Comparison of ENCODE assay signal across 10 mouse cellular contexts in genomic region chr10:112203463-112203862, GRCm38 (mm10). TPM values are rescaled to one million over a fixed set of nuclear protein-coding genes. Genes with fewer than 3 reads are reported as not detected.
A peak's percentile ranks its signal among the peaks of the same experiment; 100 is the strongest.
DNase-seq lines count a peak whose midpoint lies in the region; ATAC-seq lines count a peak whose summit lies in the region.
"Had no signal": no experiment of that assay in that cellular context is flagged by ENCODE, and none has a peak within 500 bp of the region (broad histone marks: within the 10 kb centered on the region; RNA-seq: fewer than 3 reads in every experiment).

No protein-coding gene starts in this region.

- no peak for DNase-seq in forebrain, embryonic 11.5 days (ENCODE audit: low spot score)
- DNase-seq in Muller cell, postnatal 12 days (ENCODE audit: inconsistent ontology term): peak; percentile 19
- peak; percentile 8 to 30 for DNase-seq in frontal cortex, postnatal 10 days (ENCODE audit: low spot score in 2 of 2)
- DNase-seq in layer of hippocampus, postnatal 36 days: peak; percentile 37 to 38
- no peak for DNase-seq in urinary bladder, postnatal 4 days (ENCODE audit: low spot score in 2 of 2)
- DNase-seq in cerebellum, adult 11-12 months: no peak

- no peaks in the 10 kb centered on the region for H3K27me3 ChIP-seq in forebrain, embryonic 13.5 days
- H3K27me3 ChIP-seq in forebrain, embryonic 11.5 days (ENCODE audit: control insufficient read depth, insufficient read depth, low read length): no peaks in the 10 kb centered on the region
- H3K27me3 ChIP-seq in neural tube, embryonic 14.5 days (ENCODE audit: control insufficient read depth, insufficient read depth, low read length): no peaks in the 10 kb centered on the region

- no peak overlapping the region for H3K27ac ChIP-seq in forebrain, embryonic 13.5 days
- no peak overlapping the region for H3K27ac ChIP-seq in forebrain, embryonic 11.5 days (ENCODE audit: low read depth, low read length)
- H3K27ac ChIP-seq in neural tube, embryonic 14.5 days (ENCODE audit: low read depth, low read length): no peak overlapping the region

- no peak overlapping the region for H3K9ac ChIP-seq in forebrain, embryonic 13.5 days
- no peak overlapping the region for H3K9ac ChIP-seq in forebrain, embryonic 11.5 days (ENCODE audit: low read length)
- H3K9ac ChIP-seq in neural tube, embryonic 14.5 days (replicated peaks; ENCODE audit: low read depth, low read length): no peak overlapping the region

- 49% methylated on average over 2 of the region's 2 CpGs for WGBS in forebrain, embryonic 13.5 days
- 77% methylated on average over 2 of the region's 2 CpGs for WGBS in forebrain, embryonic 11.5 days
- WGBS in neural tube, embryonic 14.5 days: 59% methylated on average over 2 of the region's 2 CpGs

- H3K36me3 ChIP-seq in forebrain, embryonic 13.5 days (ENCODE audit: poor library complexity, severe bottlenecking): no peaks in the 10 kb centered on the region
- no peaks in the 10 kb centered on the region for H3K36me3 ChIP-seq in forebrain, embryonic 11.5 days (ENCODE audit: control insufficient read depth, insufficient read depth, low read length)
- H3K36me3 ChIP-seq in neural tube, embryonic 14.5 days (ENCODE audit: control insufficient read depth, insufficient read depth, low read length): no peaks in the 10 kb centered on the region

- H3K4me3 ChIP-seq in forebrain, embryonic 13.5 days: no peak overlapping the region
- no peak overlapping the region for H3K4me3 ChIP-seq in forebrain, embryonic 11.5 days (ENCODE audit: low read depth, low read length)
- H3K4me3 ChIP-seq in neural tube, embryonic 14.5 days (ENCODE audit: low read depth, low read length): no peak overlapping the region

- H3K4me1 ChIP-seq in forebrain, embryonic 13.5 days: no peaks in the 10 kb centered on the region
- H3K4me1 ChIP-seq in forebrain, embryonic 11.5 days (replicated peaks; ENCODE audit: control insufficient read depth, insufficient read depth, low read length): no peaks in the 10 kb centered on the region
- H3K4me1 ChIP-seq in neural tube, embryonic 14.5 days (ENCODE audit: control insufficient read depth, insufficient read depth, low read length): no peaks in the 10 kb centered on the region

- no peak overlapping the region for H3K4me2 ChIP-seq in forebrain, embryonic 13.5 days
- H3K4me2 ChIP-seq in forebrain, embryonic 11.5 days (ENCODE audit: low read depth, low read length, severe bottlenecking): no peak overlapping the region
- H3K4me2 ChIP-seq in neural tube, embryonic 14.5 days (ENCODE audit: low read depth, low read length): no peak overlapping the region

- H3K9me3 ChIP-seq in forebrain, embryonic 13.5 days (replicated peaks): no peaks in the 10 kb centered on the region
- no peaks in the 10 kb centered on the region for H3K9me3 ChIP-seq in forebrain, embryonic 11.5 days (ENCODE audit: control insufficient read depth, low read length)
- H3K9me3 ChIP-seq in neural tube, embryonic 14.5 days (ENCODE audit: control insufficient read depth, low read length): no peaks in the 10 kb centered on the region

- peak; percentile 90 for ATAC-seq in forebrain, embryonic 13.5 days
- no peak for ATAC-seq in forebrain, embryonic 11.5 days (replicated peaks; ENCODE audit: low FRiP score)
- ATAC-seq in neural tube, embryonic 14.5 days (ENCODE audit: low read depth): peak; percentile 91

RNA-seq across cellular contexts. Expression of gene Caps2, which starts 40.0 kb away (rescaled TPM):
- polyA plus RNA-seq in forebrain, embryonic 13.5 days (2015; fragmentation: Nextera tagmentation; extraction: Ambion mirVana): 0.14 and 0.34 TPM in 2 replicates
- polyA plus RNA-seq in forebrain, embryonic 11.5 days (2014; fragmentation: Nextera tagmentation; extraction: Ambion mirVana): 0.13 and 0.27 TPM in 2 replicates
- total RNA-seq in layer of hippocampus, postnatal 36 days (2021): under 1 TPM in 1 of 2 experiments, not detected in 1; 0.43 TPM
- polyA plus RNA-seq in neural tube, embryonic 14.5 days (2014; fragmentation: Nextera tagmentation; extraction: Ambion mirVana): 0.81 and 1.0 TPM in 2 replicates
- total RNA-seq: heart, postnatal 14 days had no signal
- polyA plus RNA-seq: small intestine, adult 2 months had no signal

RNA-seq across cellular contexts. Expression of gene Glipr1l3, which starts 43.3 kb away (rescaled TPM):
- polyA plus RNA-seq in forebrain, embryonic 13.5 days (2015; fragmentation: Nextera tagmentation; extraction: Ambion mirVana): 0.26 TPM in 1 of 2 replicates, not detected in the other
- not detected in 2 replicates for polyA plus RNA-seq in forebrain, embryonic 11.5 days (2014; fragmentation: Nextera tagmentation; extraction: Ambion mirVana)
- not detected for total RNA-seq in layer of hippocampus, postnatal 36 days (2021)
- 0.31 TPM in 1 of 2 replicates, not detected in the other for polyA plus RNA-seq in neural tube, embryonic 14.5 days (2014; fragmentation: Nextera tagmentation; extraction: Ambion mirVana)
- total RNA-seq: heart, postnatal 14 days had no signal
- polyA plus RNA-seq: small intestine, adult 2 months had no signal

Comparison
In these comparisons a context has a peak if more than half of its experiments do, and no peak if none do; other contexts are left out.
1. DNase-seq: peak in Muller cell, postnatal 12 days (single experiment), frontal cortex, postnatal 10 days (2 of 2) and layer of hippocampus, postnatal 36 days (2 of 2); none in forebrain, embryonic 11.5 days (single experiment), urinary bladder, postnatal 4 days (0 of 2) and cerebellum, adult 11-12 months (single experiment).